Mouse (Mus musculus) Patski (cell line): ENCODE data around the gene Zbtb25. TPM values are rescaled to one million over a fixed set of nuclear protein-coding genes. Genes with fewer than 3 reads are reported as not detected.

Experiments
- ATAC-seq: fragments of 100-300 bp; one replicate; pipeline ENCODE4 v1.8.0; 2021
- CTCF ChIA-PET: fragments of 350-600 bp; sonication (Branson Sonifier 250); formaldehyde crosslinking; loops from one replicate; lab custom pipeline; 2022; ENCODE audit warnings: inconsistent platforms; lab: Charles Lee
- POLR2A ChIA-PET: fragments of 350-600 bp; sonication (Branson Sonifier 250); formaldehyde crosslinking; loops from one replicate; lab custom pipeline; 2022; ENCODE audit warnings: antibody characterized with exemption, inconsistent platforms; lab: Charles Lee
- DNase-seq: peaks from one replicate; pipeline ENCODE4 v3.0.0-alpha.2; 2011; ENCODE audit warnings: low read depth, low spot score
- H3K27me3 ChIP-seq: fragments of 371-371 bp; one replicate; pipeline ENCODE4 v1.5.1; 2021
- CTCF ChIP-seq: fragments of 100-300 bp; IDR thresholded peaks from one replicate; pipeline ENCODE4 v1.5.1; 2021
- in situ Hi-C: fragments of 300-500 bp; cut with MboI; formaldehyde crosslinking; loops from 3 replicates; pipeline ENCODE4 v1.11.1; 2018; ENCODE audit warnings: low pct_unique_long_range_greater_than_20kb, mixed read lengths
- polyA plus RNA-seq: library from polyadenylated mRNA; unstranded; gene quantifications from one replicate; pipeline ENCODE4 v1.2.3, GENCODE M21; 2021

Zbtb25 gene
- polyA plus RNA-seq, 1 experiment from 2014 or later, result 12.0 TPM

- in situ Hi-C loops, result no loop called here
- TF ChIP-seq CTCF, result peak; percentile 75
- ChIA-PET CTCF (interaction anchor here (1.0 to 4.0 kb wide), 13 partner anchors 8 to 131 kb away, joined by 3 to 29 read pairs (median 3); no protein-coding TSS in a partner anchor), POLR2A (no interaction called here)
- ATAC-seq (no peak), DNase-seq (no peak)
- H3K27me3 ChIP-seq, result no peaks in the 10 kb centered on the region
Observed at GRCm38 (mm10) chr12:76341080-76341479, 28.3 kb downstream of the Zbtb25 start.

- POLR2A ChIA-PET, result no interaction called here
- ATAC-seq, result no peak
- in situ Hi-C loops, result loop anchor here (5.0 kb wide), 1 partner anchor 139 kb away; no protein-coding TSS in a partner anchor
- H3K27me3 ChIP-seq, result no peaks in the 10 kb centered on the region
- no peak for TF ChIP-seq CTCF
- CTCF ChIA-PET, result no interaction called here
- no peak for DNase-seq
Observed at GRCm38 (mm10) chr12:76336111-76336965, 33.1 kb downstream of the Zbtb25 start.

GRCm38 (mm10) chr12:76335641-76336040 is 33.8 kb downstream of the Zbtb25 start:
- DNase-seq, result no peak
- CTCF ChIA-PET, result no interaction called here
- no peaks in the 10 kb centered on the region for H3K27me3 ChIP-seq
- in situ Hi-C loops, result loop anchor here (5.0 kb wide), 1 partner anchor 138 kb away; no protein-coding TSS in a partner anchor
- ATAC-seq, result no peak
- POLR2A ChIA-PET, result no interaction called here
- no peak for TF ChIP-seq CTCF

- TF ChIP-seq CTCF, result no peak
- DNase-seq, result no peak
- POLR2A ChIA-PET, result interaction anchor here (0.9 kb wide), 1 partner anchor 78 kb away, joined by 4 read pairs; no protein-coding TSS in a partner anchor
- in situ Hi-C loops, result loop anchor here (5.0 kb wide), 1 partner anchor 36 kb away; no protein-coding TSS in a partner anchor
- CTCF ChIA-PET, result interaction anchor here (1.3 to 1.8 kb wide), 3 partner anchors 12 to 41 kb away, joined by 3 to 5 read pairs (median 5); no protein-coding TSS in a partner anchor
- ATAC-seq, result no peak
- no peaks in the 10 kb centered on the region for H3K27me3 ChIP-seq
Observed at GRCm38 (mm10) chr12:76333688-76334087, 35.7 kb downstream of the Zbtb25 start.

- TF ChIP-seq CTCF, result no peak
- DNase-seq (no peak), ATAC-seq (no peak)
- in situ Hi-C loops, result no loop called here
- no peaks in the 10 kb centered on the region for H3K27me3 ChIP-seq
- ChIA-PET POLR2A (no interaction called here), CTCF (interaction anchor here (1.3 kb wide), 1 partner anchor 143 kb away, joined by 3 read pairs; no protein-coding TSS in a partner anchor)
Observed at GRCm38 (mm10) chr12:76328567-76329354, 40.6 kb downstream of the Zbtb25 start.

- ChIA-PET CTCF (no interaction called here), POLR2A (no interaction called here)
- no peak for DNase-seq
- H3K27me3 ChIP-seq, result no peaks in the 10 kb centered on the region
- ATAC-seq, result no peak
- in situ Hi-C loops, result no loop called here
- no peak for TF ChIP-seq CTCF
Observed at GRCm38 (mm10) chr12:76326437-76327220, 42.8 kb downstream of the Zbtb25 start.

GRCm38 (mm10) chr12:76324679-76325431 is 44.5 kb downstream of the Zbtb25 start, which contains the start of gene Akap5:
Gene Akap5 (plus strand): TSS chr12:76324891.
- ChIA-PET CTCF (no interaction called here), POLR2A (no interaction called here)
- peak; percentile 71 for ATAC-seq
- in situ Hi-C loops, result no loop called here
- H3K27me3 ChIP-seq, result no peaks in the 10 kb centered on the region
- DNase-seq, result no peak
- no peak for TF ChIP-seq CTCF

- in situ Hi-C loops, result no loop called here
- DNase-seq, result no peak
- TF ChIP-seq CTCF, result no peak
- H3K27me3 ChIP-seq, result no peaks in the 10 kb centered on the region
- ChIA-PET CTCF (interaction anchor here (0.8 to 0.9 kb wide), 2 partner anchors 22 kb away, joined by 3 to 4 read pairs; no protein-coding TSS in a partner anchor), POLR2A (interaction anchor here (1.5 kb wide), 1 partner anchor 11 kb away, joined by 7 read pairs; no protein-coding TSS in a partner anchor)
- ATAC-seq, result peak; percentile 57
Observed at GRCm38 (mm10) chr12:76318282-76319212, 50.9 kb downstream of the Zbtb25 start.
